19 mouse cellular contexts compared by ENCODE assay signal in genomic region chr10:27994376-27995034, GRCm38 (mm10).
"Had no signal": no experiment of that assay in that cellular context is flagged by ENCODE, and none has a peak within 500 bp of the region (broad histone marks: within the 10 kb centered on the region; RNA-seq: fewer than 3 reads in every experiment).

No protein-coding gene starts in this region.

- H3K4me3 ChIP-seq: midbrain, embryonic 10.5 days; midbrain, embryonic 12.5 days; myocyte; neural tube, embryonic 13.5 days; neural tube, embryonic 15.5 days had no signal

- H3K4me1 ChIP-seq: neural tube, embryonic 13.5 days had no signal

- H3K9me3 ChIP-seq: midbrain, embryonic 10.5 days; midbrain, embryonic 12.5 days; neural tube, embryonic 13.5 days; neural tube, embryonic 15.5 days had no signal

- DNase-seq: lung, adult 18-20 months; lung, embryonic 14.5 days; lung, postnatal 14 days; lung, postnatal 36 days; midbrain, embryonic 14.5 days; retina, postnatal 1 day; right cerebral cortex, adult 18-20 months; right cerebral cortex, postnatal 25 days; right cerebral cortex, postnatal 4 days; spleen, adult 18-20 months; thymus, adult 18-20 months; thymus, postnatal 14 days; thymus, postnatal 36 days had no signal

- H3K9ac ChIP-seq: lung, embryonic 14.5 days; midbrain, embryonic 12.5 days; neural tube, embryonic 13.5 days; neural tube, embryonic 15.5 days had no signal

- H3K27me3 ChIP-seq: midbrain, embryonic 12.5 days; neural tube, embryonic 13.5 days; neural tube, embryonic 15.5 days had no signal

- H3K27ac ChIP-seq: macrophage; midbrain, embryonic 10.5 days; midbrain, embryonic 12.5 days; neural tube, embryonic 13.5 days; neural tube, embryonic 15.5 days had no signal

- H3K36me3 ChIP-seq: midbrain, embryonic 10.5 days; midbrain, embryonic 12.5 days; neural tube, embryonic 13.5 days; neural tube, embryonic 15.5 days had no signal
